Mouse (Mus musculus) left cerebral cortex, postnatal 10 days (tissue): ENCODE results near the gene Mrpl52. TPM values are rescaled to one million over a fixed set of nuclear protein-coding genes. Genes with fewer than 3 reads are reported as not detected.
A peak's percentile ranks its signal among the peaks of the same experiment; 100 is the strongest.

Source experiments
- DNase-seq, 2 experiments: peaks; one replicate each; pipeline ENCODE4 v3.0.0; 2021 to 2022; ENCODE audit warnings: low spot score in 2 of 2, mixed read lengths in 1 of 2; ENCODE audit errors: extremely low spot score in 1 of 2
- intact Hi-C: fragments of 180-260 bp; cut with DNase I; formaldehyde crosslinking; loops from one replicate; pipeline ENCODE4 v1.15.1; 2025
- total RNA-seq, 2 experiments: library from RNA; stranded (reverse); gene quantifications; 2 replicates each; pipeline ENCODE4 v1.2.3; 2021

Mrpl52 gene
- 100 to 1,000 TPM; 103 to 105 TPM for total RNA-seq

GRCm38 (mm10) chr14:54426689-54427398 lies at the start of gene Mrpl52:
Mrpl52 (plus strand) TSS chr14:54426909.
- DNase-seq: peak; percentile 89 to 95
- intact Hi-C loops: loop anchor here (2.0 to 10.0 kb wide), 2 partner anchors 22 to 362 kb away; no protein-coding TSS in a partner anchor

- intact Hi-C loops: no loop called here
- no peak for DNase-seq
These were observed 49.5 kb upstream of the Mrpl52 start for GRCm38 (mm10) chr14:54377166-54377565.

- no peak for DNase-seq
- intact Hi-C loops: no loop called here
These were observed 47.1 kb upstream of the Mrpl52 start for GRCm38 (mm10) chr14:54379571-54379970.

GRCm38 (mm10) chr14:54380616-54381015 lies 46.1 kb upstream of the Mrpl52 start:
- no peak for DNase-seq
- intact Hi-C loops: no loop called here

GRCm38 (mm10) chr14:54381816-54382215 lies 44.9 kb upstream of the Mrpl52 start:
- intact Hi-C loops: no loop called here
- DNase-seq: no peak

GRCm38 (mm10) chr14:54382641-54383040 lies 44.1 kb upstream of the Mrpl52 start:
- DNase-seq: peak in 1 of 2 experiments; percentile 21
- intact Hi-C loops: no loop called here

GRCm38 (mm10) chr14:54383355-54383771 lies 43.3 kb upstream of the Mrpl52 start:
- intact Hi-C loops: no loop called here
- DNase-seq: peak in 1 of 2 experiments; percentile 47

- intact Hi-C loops: no loop called here
- no peak for DNase-seq
These were observed 42.3 kb upstream of the Mrpl52 start for GRCm38 (mm10) chr14:54384396-54384795.

- DNase-seq: no peak
- intact Hi-C loops: no loop called here
These were observed 40.6 kb upstream of the Mrpl52 start for GRCm38 (mm10) chr14:54385968-54386618.

- no peak for DNase-seq
- intact Hi-C loops: no loop called here
These were observed 39.2 kb upstream of the Mrpl52 start for GRCm38 (mm10) chr14:54387546-54387945.

- DNase-seq: no peak
- intact Hi-C loops: no loop called here
These were observed 35.9 kb upstream of the Mrpl52 start for GRCm38 (mm10) chr14:54390843-54391242.

GRCm38 (mm10) chr14:54393794-54394193 lies 32.9 kb upstream of the Mrpl52 start:
- intact Hi-C loops: no loop called here
- no peak for DNase-seq

GRCm38 (mm10) chr14:54394309-54394708 lies 32.4 kb upstream of the Mrpl52 start:
- intact Hi-C loops: no loop called here
- DNase-seq: no peak

- DNase-seq: no peak
- intact Hi-C loops: no loop called here
These were observed 30.0 kb upstream of the Mrpl52 start for GRCm38 (mm10) chr14:54396685-54397084.

GRCm38 (mm10) chr14:54397872-54398527 lies 28.7 kb upstream of the Mrpl52 start:
- intact Hi-C loops: no loop called here
- DNase-seq: peak in 1 of 2 experiments; percentile 46

GRCm38 (mm10) chr14:54398528-54398916 lies 28.2 kb upstream of the Mrpl52 start:
- no peak for DNase-seq
- intact Hi-C loops: no loop called here

GRCm38 (mm10) chr14:54398921-54399382 lies 27.8 kb upstream of the Mrpl52 start:
- no peak for DNase-seq
- intact Hi-C loops: no loop called here

- no peak for DNase-seq
- intact Hi-C loops: no loop called here
These were observed 25.0 kb upstream of the Mrpl52 start for GRCm38 (mm10) chr14:54401723-54402122.

GRCm38 (mm10) chr14:54408336-54409056 lies 18.2 kb upstream of the Mrpl52 start:
- peak in 1 of 2 experiments; percentile 42 for DNase-seq
- intact Hi-C loops: no loop called here
